Mouse (Mus musculus): Measurements from ENCODE around the gene Tmem189.

Tmem189 gene

DNA sequence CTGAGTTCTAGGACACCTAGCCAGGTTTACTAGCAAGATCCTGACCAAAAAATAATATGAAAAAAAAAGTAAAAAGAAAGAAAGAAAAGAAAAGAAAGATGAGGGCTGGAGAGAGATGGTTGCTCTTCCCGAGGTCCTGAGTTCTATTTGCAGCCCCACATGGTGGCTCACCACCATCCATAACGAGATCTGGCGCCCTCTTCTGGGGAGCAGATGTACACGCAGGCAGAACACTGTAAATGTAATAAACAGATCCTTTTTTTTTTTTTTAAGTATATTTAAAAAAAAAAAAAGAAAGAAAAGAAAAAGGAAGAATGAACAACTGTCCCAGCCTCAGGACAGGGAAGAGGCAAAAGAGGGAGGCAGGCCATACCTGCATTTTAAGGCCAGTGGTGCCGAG lies 11.0 kb downstream of the Tmem189 start:
- DNase-seq, result no peak

DNA sequence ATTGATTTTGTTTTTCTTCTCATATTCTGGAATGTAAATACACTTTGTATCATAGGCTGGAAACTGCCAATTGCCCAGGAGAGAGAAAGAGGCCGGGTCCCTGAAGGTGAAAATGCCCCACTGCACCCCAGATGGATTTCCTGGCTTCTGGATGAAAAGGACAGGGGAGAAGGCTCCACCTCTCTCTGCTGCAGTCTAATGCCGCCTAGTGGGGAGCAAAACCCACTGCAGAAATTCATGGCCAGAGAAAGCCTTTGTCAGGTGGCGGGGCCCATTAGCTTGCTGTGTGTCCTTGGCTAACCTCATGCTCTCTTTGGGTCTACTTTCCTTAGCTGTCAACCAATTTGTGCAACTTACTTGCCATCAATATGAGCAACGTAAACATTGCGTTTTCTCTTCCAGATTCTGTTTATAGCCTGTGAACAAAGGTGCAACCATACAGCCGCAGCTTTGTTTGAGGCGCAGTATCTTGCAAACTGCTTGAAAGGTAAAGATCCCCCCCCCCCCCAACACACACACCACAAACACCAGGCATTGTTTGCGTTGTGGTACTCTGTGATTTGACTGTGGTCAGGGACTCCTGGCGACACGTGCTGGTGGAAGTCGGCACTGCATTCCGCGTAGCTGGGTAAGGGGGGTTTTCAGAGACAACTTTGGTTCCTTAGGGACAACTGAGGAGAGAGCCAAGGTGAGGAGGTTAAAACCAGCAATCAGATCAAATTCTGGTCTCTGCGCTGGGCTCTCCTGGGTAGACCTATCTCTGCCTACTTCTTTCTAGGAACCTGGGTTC lies 14.3 kb downstream of the Tmem189 start:
- DNase-seq, result no peak

DNA sequence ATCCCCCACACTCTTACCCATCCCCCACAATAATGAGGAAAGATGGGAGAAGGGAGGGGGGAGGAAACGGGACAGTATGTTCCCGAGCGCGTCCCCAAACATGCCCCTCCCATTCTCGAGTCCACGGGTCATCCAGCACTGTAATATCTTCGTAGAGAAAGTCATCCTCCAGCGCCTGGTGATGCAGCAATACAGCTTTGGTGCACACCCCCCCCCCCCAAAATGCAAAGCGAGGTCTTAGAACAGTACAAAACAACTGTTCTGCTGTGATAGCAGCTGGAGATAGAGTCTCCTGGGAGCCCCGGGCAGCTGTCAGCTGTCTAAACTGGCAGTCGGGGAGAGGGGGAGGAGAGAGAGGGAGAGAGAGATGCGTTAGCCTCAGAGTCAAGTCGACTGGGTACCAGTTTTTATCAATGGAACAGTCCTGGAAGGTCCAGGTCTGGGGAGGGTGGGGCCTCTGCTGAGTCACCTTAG lies 17.4 kb downstream of the Tmem189 start:
- no peak for DNase-seq

DNA sequence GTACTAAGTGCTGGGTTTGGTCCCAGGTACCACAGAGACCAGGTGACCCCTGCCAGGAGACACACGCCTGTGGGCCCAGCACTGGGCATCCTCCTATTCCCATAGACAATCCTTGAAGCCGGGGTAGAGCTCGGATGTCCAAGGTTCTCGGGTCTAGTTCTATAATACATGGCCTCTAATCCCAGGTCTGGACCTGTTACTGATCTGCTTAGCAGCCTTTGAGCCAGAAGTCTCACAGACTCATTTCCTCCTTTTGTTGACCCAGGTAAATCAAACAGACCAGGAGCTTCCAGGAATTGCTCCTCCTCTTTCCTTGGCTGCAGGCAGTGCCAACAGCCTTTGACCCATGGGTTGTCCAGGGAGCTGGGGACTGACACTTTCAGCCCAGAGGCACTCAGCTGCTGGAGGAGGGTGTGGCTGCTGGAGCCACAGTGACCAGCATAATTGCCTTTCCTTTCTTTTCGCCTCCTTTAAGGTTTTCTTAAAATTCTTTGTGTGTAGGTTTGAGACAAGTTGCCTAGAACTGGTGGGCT lies 18.5 kb downstream of the Tmem189 start:
- no peak for DNase-seq

DNA sequence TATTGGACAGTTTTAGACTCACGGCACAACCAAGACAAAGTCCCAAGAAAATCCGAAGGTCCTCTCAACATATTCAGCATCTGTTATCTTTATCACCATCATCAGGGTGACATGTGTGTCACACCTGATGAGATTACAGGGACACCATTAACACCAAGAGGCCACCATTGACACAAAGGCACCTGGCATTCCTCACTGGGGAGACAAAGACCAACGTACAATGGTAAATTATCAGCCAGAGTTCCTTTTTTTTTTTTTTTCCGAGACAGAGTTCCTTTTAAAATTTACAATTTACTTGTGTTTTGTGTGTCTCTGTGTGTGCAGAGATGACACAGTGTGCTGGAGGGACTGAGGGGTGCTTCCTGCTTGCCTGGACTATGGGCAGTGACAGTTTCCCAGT lies 20.2 kb downstream of the Tmem189 start:
- DNase-seq, result no peak

DNA sequence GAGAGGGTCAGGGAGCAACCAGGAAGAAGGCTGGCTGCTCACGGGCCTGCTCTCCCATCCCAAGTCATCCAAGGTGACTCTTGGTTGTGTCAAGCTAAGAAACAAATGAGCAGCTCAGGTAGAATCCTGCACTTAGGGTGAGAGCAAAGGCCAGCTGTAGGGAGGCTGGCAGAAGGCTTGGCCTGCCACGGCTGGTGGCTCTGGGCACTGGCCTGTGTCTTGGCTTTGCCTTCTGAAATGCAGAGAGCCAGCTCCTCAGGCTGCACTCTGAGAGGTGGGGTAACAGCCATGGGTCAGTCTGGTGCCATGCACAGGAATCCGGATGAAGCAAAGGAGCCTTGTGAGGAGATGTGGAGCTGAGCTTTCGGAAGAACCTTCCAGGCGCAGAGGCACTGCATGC lies 21.2 kb downstream of the Tmem189 start:
- no peak for DNase-seq

DNA sequence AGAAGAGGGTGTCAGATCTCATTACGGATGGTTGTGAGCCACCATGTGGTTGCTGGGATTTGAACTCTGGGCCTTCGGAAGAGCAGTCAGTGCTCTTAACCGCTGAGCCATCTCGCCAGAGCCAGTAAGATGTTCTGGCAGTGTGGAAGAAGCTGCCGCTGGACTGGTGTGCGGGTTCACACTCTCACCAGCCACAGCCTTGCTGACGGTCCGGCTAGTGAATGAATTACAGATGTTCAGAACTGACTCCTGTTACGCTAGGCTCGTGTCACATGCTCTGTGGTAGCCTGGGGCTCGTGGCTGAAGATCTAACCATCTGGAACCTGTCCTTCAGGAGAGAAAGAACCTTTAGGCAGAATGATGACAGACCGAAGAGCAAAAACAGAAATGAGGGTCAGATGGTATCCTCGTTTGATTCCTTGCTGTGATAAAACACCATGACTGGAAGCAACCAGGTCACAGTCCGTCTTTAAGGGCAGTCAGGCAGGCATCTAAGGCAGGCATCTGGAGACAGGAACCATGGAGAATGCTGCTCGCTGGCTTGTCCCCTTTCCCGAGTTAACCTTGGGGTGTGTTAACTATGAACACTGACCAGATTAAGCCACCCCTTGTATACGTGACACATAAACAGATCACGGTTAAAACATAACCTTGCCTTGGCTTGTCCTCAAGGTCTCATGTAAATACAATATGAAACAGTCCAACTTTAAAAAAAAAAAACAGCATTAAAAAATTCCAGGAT lies 23.5 kb downstream of the Tmem189 start:
- no peak for DNase-seq

DNA sequence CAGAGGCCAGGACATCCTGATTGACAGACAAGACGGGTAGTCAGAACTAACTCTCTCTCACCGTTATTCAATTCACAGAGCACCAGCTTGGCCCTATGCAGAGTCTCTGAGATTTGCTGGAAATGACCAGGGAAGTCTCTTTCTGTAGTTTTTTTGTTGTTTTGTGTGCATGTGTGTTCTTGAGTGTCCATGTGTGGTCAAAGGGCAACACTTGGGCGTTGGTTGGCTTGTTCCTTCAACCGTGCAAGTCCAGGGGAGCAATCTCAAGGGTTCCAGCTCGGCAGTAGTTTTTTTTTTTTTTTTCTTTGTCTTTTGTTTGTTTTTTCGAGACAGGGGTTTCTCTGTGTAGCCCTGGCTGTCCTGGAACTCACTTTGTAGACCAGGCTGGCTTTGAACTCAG lies 26.9 kb downstream of the Tmem189 start:
- DNase-seq, result no peak

DNA sequence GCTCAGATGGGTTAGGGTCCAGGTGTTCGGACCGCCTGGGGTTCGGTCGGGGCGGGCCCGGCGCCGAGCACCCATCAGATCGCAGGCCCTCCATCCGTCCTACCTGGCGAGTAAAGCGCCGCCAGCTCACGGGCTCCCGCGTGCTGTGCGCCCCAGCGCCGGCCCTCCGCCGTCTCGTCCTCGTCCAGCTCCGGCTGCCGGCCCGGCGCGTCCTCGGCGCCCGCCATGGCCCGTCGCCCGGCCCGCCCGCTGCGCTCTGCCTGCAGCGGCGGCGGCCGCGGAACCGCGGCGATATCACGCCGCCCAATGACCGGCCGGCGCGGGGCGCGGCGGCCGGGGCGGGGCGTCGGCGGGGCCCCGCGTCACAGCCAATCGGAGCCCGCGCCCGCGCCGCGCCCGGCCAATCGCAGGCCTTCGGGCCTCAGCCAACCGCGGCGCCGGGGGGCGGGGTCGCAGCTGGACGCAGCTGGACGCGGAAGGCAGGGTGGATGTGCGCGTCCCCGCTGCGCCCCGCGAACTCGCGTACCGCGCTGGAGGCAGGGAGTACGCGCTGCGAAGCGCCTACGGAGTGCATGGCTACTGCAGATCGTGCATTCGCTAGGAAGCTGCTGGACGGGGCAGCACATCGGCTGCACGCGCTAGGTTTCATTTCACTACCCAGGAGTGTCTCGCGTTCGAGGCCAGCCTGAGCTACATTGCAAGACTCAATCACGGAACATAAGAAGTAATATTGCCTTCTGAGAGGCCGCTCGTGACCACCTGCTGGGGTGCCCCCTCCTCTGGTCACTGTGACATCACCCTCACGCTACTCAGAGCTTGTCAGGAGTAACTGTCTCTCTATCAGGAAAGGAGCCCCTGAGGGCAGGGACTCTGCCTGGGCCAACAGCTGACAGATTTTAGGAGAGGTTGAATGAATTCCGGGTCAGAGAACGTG lies 28.1 kb downstream of the Tmem189 start, which contains the start of gene Gm20431:
Gene Gm20431, minus strand, starts transcription at position 227 of the 934 bp plus-strand sequence.
- peak; percentile 96 for DNase-seq

DNA sequence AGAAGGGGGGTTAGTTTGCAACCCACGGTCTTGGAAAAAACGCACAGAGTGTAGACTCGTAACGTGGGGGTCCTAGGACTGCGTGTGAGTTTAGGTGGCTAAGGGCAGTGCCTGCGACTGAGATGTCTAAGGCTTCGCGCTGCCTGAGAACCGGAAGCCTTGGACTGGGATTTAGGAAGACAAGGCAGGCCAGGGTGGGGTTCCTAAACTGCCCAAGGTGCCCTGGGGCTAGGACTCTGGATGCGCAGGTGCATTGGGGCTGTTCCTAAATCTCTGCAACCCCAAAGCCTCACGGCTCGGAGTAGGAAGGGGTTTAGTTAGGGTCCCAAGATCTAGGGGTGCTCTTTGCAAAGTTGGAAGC lies 29.0 kb downstream of the Tmem189 start:
- DNase-seq, result no peak

DNA sequence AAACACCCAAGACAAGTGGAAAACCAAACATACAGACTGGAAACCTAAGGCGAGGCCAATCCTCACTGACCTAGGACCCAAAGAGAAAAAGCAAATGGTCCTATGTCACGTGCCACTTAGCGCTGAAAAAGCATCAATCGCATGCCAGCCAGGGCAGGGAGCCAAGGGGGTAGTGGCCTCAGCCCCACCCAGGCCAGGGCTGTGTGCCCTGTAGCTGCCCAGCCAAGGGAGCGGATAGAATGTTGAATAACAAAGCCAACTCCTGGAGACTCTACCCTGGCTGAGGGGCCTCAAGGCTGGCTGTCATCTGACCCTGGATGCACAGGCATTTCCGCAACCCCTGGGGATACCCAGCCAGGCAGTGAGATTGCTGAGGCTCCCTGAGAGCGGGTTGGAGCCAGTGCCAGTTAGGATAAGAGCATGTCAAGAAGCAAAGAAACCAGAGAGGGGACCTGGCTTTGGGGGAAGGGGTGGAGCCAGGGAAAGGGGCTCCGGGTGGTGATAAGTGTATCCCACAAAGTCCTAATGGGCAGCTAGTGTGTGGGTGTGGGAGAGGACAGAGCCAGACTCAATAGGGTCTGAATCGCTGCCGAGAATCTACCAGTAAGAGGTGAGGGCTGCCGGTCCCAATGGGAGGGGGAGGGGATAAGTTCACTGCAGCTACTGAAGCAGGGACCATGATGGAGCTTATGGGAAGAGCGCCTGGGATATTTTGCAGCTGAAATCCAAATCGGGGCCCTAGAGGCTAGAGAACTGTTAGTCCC lies 29.6 kb downstream of the Tmem189 start:
- no peak for DNase-seq

DNA sequence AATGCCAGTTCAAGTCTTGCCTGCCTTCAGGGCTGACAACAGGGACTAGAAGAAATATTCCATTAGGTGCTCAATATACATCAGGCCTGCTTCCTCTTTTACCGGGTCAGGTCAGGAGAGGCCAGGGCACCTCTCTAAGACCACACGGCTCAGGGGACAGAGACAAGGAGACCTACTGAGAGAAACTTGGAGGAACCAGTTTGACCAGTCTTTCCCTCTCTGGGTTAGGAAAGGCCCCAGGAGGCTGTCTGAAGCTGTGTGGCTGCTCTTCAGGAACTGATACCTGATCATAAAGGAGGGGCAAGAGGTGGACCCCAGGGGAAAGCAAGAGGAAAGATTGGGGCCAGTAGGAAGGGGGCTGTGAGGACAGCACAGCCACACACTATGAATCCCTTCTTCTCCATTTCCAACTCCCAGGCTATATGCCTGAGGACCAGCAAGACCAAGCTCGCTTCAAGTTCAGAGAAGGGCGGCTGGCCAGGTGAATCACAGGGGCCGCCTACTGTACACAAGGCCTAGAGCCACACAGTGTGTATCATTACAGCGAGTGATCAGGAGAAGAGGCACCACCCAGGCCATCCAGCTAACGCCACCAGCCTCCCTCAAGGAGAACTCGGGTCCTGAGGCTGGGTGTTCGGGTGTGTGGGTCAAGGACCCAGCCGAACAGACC lies 30.3 kb downstream of the Tmem189 start:
- no peak for DNase-seq

DNA sequence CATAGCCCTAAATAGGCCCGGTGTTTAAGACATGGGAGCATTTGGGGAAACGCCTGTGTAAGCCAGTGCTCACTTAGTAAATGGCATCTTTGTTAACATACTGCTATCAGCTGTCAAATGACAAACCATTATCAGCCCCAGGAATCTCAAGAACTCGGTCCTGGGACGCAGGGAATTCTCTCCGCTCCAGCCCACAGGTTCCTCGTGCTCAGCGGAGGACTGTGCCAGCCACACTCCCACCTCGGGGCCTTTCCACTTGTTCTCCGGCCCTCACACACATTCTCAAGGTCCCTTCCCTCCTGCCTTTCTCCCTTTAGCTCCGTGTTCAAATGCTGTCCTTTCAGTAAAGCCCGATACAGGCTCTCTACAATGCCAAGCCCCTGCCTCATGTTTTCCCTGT lies 30.9 kb downstream of the Tmem189 start:
- DNase-seq, result no peak

DNA sequence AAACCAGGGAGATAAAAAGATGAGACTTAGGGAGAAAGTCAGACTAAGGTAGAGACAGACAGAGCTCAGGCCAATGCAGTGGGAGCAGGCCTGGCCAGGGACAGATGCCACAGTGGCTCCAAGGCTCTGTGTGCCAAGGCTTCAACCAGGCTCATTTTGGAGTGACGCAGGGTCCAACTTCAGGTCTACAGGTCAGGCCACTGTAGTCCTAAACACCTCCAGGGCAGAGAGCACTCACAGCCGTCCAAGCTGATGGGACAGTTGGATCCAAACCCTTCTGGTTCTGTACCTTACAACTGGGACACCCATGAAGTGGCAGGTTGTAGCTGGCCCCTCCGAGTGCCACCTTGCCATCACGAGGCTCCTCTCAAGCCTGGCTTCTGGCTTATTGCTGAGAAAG lies 31.6 kb downstream of the Tmem189 start:
- DNase-seq, result no peak

DNA sequence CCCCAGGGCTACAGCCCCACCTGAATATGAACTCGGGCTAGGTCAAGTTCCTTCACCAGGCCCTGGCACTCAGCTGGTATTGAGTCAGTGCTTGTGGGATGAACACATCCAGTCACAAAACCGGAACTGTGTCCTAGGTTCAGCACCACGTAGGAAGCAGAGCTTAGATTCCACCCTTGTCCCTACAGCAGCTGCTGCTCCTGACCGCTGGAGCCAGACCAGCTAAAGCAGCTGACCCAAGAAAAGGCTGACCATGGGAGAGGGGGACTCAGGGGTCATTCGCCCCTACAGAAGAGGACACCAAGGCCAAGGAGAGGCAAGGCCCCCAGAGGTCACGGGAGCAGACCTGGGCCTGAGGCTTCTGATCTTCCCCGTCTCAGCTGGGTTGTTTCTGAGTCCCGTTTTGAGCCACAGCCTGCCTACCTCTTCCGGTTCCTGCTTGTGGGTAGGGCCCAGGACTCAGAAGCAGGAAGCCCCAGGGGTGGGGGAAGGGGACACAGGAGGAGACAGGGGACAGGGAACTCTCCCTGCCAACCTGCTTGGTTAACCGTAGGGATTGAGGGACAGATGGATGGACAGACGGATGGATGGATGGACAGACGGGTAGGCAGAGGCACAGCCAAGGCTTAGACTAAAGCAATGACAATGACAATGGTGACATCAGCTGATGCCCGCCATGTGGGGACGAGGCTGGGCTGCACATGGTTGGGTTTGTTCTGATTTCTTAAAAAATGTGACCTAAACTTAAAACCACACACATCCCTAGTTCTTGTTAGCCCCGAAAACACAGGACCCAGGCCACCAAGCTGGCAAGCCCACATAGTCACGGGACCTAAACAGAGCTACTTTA lies 32.8 kb downstream of the Tmem189 start:
- DNase-seq, result no peak

DNA sequence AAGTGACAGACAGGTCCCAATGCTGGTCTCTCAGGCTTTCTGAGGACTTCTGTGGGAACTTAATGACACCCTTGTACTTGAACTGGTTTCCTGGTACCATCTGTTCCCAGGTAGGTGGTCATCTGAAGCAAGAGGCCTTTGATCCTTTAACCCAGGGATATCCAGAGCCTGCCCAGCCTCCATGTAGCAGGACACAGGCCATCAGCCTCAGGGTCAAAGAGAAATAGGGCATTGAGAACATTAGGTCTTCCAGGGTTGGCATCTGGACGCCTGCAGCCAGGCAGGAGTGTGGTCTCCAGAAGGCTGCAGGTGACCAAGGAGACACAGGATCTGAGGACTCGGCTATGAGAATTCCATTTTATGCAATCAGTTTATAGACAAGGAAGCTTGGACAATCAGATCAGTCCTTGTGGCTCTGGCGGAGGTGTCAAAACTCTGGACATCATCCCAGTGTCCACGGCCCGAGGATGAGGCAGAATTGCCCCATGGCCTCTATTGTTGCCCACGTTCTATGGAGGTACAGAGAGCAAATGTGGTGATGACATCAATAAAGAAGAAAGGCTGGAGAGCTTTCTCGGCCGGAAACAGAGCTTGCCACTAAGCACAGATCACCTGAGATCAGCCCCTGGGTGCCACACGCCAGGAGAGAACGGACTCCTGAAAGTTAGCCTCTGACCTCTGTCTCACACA lies 34.6 kb downstream of the Tmem189 start:
- no peak for DNase-seq

DNA sequence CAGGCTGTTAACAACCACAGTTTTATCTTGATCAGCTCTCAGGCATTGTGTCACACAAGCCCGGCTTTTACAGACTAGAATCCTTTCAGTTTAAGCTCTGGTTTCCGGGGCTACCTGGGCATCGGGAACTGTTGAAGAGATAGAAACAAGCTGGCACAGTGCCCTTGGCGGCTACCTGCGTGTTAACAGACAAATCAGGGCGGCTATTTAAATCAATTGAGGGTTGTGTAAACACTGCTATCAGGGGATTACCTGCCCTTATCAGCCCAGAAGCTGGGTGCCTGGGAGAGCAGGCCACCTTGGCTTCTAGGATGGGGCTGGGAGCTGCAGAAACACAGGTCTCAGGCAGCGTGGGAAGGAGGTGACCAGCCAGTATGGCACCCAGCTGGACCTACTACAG lies 36.9 kb downstream of the Tmem189 start:
- DNase-seq, result no peak

DNA sequence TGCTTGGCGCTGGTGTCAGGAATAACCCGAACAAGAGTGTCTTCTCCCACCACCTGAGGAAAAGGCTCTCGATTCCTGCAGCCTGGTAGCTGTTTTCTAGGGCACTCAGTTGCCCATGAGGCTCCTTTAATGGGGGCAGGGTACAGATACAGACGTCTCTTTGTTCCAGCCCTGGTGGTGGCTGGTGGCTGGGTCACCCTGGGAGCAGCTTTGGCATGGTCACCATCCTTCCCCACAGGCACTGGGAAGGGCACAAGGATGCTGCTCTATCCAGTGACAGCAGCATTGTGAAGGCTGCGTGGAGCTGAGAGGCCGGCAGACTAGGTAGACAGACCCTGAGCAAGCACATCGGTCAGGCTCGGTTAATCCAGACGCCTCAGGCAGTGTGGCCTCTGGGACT lies 38.0 kb downstream of the Tmem189 start:
- no peak for DNase-seq

DNA sequence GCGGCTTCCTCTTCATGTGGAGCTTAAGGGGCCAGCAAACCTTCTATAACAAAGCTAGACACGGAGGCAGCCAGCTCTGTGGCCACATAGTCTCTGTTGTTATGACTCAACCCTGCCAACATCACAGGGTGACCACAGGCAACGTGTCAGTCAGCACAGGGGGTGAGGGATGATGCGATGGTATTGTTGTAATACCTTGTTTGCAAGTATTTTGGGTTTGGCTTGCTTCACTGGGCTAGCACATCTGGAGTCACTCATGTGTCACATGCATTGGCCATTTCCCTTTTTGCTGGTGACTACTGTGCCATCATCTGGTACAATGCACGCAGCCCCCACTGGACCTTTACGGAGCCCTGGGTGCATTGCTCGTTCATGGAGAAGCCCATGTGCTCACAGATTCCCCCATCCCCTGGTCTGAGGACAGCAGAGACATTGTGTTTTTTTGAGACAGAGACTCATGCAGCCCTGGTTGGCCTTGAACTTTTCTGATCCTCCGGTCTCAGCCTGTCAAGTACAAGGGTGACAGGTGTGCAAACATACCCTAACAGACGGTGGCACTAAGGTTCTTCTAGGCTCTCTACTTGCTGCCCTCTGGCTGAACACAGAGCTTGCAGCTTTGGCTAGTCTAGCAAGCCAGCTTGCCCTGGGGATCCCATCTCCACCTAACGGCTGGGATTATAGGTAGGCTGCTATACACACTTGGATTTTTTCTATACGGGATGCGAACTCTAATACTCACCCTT lies 40.2 kb downstream of the Tmem189 start:
- DNase-seq, result no peak
